Mouse (Mus musculus) lung, postnatal 0 days (tissue): ENCODE data around the gene Lrrc23.

Experiments used
- CTCF ChIP-seq: IDR thresholded peaks from 2 replicates; pipeline ENCODE4 v1.5.1; 2016; ENCODE audit warnings: antibody characterized with exemption, mild to moderate bottlenecking
- EP300 ChIP-seq: IDR thresholded peaks from 2 replicates; pipeline ENCODE4 v1.6.1; 2016; ENCODE audit warnings: antibody characterized with exemption, mild to moderate bottlenecking, control low read depth

- TF ChIP-seq CTCF = no peak
- TF ChIP-seq EP300 = no peak
Observed at GRCm38 (mm10) chr6:124779222-124779983, at the start of gene Lrrc23.
